Mouse (Mus musculus): ENCODE data around the gene Rasl11a.
"Not testable (repeated sequence)": the region's sequence is repeated elsewhere in the genome, so short reads cannot be mapped to it uniquely, and the experiment has no call there.

Gene Rasl11a

DNA sequence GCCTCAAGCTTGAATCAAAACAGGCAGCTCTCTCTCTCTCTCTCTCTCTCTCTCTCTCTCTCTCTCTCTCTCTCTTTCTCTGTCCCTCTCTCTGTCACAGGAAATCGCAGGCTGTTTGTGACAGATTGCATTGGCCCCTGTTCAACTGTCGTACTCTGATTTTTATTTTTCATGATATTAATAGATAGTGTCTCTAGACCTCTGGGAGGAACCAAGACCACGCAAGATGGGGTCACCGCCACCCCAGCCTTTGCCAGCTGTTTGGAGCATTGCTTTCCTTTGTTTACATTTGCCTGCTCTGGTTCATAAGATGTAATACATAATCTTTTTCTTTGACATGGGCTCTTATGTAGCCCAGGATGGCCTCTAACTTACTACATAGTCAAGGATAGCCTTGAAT is 2.9 kb upstream of the Rasl11a start:
- DNase-seq (ENCODE audit: low spot score in 2 of 2) = no peak

DNA sequence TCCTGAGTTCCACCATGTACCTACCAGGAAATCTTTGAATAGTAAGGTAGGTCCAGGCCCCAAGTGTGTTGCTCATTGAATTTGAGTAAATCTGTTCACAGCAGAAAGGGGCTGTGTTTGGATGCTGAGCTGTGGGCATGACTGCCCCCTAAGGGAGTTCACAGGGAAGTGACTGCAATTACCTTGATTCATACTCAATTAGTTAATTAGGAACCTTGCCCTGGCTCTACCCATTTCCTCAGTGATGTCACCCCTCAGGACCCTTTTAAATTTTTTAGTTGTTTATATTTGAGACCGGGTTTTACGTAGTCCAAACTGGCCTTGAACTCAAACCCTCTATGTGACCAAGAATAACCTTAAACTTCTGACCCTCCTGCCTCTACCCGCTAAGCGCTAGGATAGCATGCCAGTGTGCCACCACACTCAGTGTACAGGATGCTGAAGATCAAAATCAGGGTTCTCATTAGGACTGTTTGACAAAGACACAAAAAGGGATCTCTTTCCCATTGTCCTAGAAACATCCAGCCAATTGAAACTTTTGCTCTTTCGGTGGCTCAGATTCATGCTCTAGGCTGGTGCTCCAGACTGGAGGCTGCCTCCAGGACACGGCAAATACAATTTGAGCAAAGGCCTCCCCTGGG is 450 bp upstream of the Rasl11a start:
- DNase-seq (ENCODE audit: low spot score in 2 of 2) = no peak

DNA sequence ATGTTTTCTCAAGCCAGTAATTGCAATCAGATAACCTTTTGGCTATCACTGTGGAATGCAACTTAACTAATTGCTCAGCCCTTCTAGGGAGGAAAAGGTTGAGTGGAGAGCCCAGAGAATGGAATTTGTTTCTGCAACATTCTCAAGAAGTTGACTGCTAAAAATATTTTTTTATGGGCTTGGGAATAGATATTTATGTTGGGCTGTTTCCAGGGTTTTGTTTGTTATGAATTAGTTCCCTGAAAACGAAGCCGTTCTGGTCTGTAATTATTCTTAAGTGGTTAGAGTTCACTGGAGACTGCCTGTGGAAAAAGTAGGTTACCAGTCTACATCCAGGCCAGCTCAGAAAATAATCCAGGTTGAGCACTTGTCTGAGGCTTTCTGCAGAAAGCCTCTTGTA is 1.6 kb downstream of the Rasl11a start:
- no peak for DNase-seq (ENCODE audit: low spot score in 2 of 2)

DNA sequence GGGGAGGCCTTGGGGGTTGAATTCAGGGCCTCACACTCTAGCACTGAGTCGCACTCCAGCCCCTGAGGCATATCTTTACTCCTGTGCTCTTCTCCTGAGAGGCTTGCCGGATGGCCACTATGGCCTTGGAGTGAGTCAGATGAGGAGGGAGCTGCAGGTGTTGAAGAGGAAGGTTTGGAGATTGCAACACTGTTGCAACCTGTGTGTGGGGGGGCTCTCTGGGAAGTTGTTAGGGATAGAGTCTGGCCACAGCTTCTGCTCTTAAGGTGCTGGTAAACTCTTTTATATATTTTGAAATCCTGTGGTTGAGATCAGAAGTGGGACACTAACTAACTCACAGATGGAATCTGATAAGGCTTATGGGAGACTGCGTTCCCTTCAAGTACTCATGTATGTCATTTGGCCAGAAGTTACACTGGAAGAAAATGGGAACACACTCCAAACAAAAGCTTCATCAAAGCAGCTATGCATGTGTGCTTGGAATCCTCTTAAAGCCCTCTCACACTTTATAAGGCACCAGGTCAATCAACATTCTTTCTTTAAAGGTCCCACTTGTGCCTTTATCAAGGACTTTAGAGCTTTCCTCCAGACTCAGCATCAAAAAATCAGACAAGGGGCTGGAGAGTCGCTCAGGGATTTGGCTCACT is 4.2 kb downstream of the Rasl11a start:
- DNase-seq (ENCODE audit: low spot score in 2 of 2) = no peak

DNA sequence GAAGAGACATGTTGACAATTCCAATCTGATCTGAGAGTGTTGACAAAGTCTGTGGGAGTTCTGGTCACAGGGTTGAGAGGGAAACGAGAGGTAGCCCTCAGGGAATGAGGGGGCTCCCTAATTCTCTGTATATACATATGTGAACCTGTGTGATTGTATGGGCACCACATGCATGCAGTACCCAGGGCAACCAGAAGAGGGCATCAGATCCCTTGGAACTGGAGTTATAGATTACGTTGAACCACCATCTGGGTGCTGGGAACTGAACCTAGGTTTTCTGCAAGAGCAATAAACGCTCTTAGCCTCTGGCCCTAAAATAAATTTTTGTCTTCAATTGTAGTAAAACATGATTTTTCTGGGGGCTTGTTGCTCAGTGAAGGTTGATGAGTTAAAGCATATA is 11.2 kb downstream of the Rasl11a start:
- DNase-seq (ENCODE audit: low spot score in 2 of 2) = no peak

DNA sequence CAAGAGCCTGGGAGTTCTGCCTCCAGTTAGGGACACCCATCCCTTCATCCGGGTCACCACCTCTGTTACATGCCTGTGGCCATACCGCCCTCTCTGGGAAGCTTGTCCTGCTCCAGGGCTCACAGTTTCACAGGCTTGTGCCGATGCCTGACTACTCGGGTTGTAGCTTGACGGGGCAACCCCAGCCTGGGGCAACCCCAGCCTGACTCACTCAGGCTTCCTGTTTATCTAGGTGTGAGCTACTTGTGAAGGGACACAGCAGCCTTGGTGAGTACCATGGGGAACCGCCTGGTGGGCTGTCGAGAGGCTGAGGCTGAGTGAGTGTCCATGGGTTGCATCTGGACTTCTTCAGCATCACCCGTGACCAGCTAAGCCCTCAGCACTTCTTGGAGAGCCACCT is 12.7 kb downstream of the Rasl11a start:
- no peak for DNase-seq (ENCODE audit: low spot score in 2 of 2)

DNA sequence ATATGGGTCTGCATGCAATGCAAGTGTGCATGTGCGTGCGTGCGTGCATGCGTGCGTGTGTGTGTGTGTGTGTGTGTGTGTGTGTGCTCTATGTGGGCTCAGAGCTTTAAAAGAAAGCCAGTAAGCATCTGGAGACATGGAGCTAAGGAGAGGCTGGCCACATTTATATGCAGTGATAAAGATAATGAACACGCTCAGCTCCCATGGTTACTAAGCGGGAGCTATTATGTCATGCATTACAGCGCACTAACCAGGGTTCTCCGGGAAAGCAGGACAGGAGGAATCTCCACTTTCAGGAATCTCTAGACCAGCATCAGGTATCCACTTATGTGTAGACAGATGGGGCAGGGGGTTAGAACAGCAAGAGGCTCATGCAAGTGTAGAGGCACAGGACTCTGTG is 13.9 kb downstream of the Rasl11a start:
- peak in 1 of 2 experiments; percentile 60 for DNase-seq (ENCODE audit: low spot score in 2 of 2)

DNA sequence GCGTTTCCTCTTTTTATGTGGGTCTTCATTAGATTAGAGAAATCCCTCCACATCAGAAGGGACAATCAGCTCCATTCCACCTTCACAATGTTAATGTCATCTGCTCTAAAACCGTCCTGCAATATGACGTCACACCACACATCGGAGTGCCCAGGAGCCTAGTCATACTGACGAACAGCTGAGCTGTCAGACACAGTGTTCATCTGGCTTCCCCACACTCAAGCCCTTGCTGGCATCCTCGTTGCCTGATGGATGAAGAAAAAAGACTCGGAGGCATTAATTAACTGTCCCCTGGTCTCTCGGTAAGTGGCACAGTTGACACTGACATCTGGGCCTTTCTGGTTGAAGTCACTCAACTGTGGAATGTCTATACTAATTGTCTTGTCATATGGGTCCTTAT is 14.4 kb downstream of the Rasl11a start:
- no peak for DNase-seq (ENCODE audit: low spot score in 2 of 2)

DNA sequence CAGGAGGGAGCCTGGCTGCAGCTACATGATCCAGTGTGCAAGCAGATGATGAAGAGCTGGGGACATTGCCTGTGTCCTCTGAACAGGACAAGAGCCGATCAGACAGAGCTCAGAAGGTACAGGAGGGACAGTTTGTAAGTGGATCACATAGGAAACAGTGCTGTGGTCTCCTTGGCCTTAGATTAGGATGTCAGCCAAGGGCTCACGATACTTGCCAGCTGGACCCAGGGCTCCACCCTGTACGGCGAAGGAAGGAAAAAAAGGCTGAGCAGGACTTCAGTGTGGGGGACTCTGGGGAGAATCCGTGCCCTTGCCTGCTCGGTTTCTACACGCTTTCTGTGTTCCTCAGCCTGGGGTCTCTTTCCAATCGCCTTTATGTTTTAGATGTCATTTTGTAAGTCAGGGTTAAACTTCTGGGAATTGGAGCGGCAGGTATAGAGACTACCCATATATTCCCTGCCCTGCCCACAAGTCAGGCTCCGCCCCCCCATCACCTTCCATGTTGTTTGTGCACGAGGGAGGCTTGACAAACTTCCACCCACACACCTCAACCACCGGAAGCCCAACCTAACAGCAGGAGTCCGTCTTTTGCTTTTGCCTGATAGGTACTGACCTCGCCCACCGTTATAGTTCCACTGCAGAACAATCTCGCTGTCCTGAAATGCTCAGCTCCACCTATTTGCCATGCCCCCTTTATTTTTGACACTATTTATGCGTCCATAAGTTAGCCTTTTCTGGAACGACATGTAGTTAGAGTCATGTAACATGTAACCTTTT is 15.5 kb downstream of the Rasl11a start:
- no peak for DNase-seq (ENCODE audit: low spot score in 2 of 2)

DNA sequence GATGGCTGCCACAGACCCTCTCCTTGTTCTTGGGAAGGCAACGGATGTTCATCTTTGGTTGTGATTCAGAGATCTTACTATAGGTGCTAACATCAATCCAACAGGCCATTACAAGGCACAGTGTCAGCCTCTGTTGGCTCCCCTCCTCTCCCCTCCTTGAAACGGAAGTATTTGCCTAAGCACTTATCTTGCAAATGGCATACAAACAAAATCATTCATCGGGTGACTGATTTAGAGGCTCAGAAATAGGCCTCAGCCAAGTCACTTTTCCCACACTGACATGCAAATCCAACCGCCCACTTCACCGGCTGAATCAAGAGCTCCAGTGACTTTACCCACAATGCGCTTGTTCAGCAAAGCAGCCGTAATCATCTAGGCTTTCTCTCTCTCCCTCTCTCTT is 16.7 kb downstream of the Rasl11a start:
- DNase-seq (ENCODE audit: low spot score in 2 of 2) = peak; percentile 79 to 84

DNA sequence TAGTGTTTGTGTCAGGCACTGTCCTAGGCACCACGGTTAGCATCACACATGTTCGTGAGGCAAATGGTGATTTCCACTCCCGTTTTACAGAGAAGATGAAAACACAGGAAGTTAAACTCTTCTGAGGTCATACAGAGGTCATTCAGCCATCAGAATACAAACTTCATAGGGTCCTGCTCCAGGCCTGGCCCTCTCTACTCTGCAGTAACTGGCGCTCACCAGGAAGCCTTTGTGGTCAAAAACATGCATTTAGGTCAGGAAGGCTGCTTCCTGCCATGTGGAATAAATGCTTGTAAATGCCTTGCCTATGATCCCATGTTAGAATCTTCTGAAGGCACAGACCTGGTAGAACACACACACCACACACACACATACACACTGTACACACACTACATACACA is 20.6 kb downstream of the Rasl11a start:
- DNase-seq (ENCODE audit: low spot score in 2 of 2) = no peak

DNA sequence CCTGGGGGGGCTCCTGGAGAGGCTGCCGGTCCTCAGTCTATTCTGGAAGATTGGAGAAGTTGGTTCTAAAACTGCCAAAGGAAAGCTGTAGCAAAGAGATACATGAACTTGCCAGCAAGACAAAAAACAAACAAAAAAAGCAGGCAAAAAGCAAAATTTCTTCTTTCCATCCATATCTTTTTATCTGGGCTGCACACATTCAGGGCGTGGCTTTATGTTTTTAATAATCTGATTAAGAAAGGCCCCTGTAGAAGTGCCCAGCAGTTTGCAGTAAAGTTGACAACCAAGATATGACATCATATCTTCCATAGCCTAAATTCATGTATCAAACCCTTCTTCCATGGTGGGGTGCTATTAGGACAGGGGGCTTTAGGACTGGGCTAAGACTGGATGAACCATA is 21.4 kb downstream of the Rasl11a start:
- no peak for DNase-seq (ENCODE audit: low spot score in 2 of 2)

DNA sequence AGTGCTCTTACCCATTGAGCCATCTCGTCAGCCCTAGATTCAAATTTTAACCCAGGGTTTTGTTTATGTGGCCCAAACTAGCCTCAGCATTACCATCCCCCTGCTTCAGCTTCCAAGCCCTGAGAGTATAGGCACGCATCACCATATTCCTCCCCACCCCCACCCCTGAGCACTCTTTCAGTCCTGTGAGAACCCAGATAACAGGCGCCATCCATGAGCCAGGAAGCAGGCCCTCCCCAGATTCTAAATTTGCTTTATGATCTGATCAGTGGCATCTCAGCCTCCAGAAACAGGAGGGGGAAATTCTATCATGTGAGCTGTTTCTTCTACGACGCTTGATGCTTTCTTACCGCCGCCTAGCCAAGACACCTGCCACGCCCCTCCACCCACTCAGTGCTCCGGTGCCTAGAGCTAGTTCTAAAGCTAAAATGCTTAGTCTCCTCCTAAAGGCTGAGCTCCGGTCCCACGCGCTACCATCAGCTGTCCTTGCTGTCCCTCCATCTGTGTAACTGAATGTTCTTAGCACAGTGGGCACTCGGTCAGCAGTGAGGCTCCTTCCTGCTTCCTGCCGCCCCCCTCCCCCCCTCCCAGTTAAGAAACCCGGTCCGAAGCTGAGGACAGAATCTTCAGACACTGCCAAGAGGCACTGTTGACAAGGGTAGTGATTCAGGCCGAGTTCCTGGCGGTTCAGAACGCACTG is 22.5 kb downstream of the Rasl11a start:
- DNase-seq (ENCODE audit: low spot score in 2 of 2) = peak; percentile 88 to 94

DNA sequence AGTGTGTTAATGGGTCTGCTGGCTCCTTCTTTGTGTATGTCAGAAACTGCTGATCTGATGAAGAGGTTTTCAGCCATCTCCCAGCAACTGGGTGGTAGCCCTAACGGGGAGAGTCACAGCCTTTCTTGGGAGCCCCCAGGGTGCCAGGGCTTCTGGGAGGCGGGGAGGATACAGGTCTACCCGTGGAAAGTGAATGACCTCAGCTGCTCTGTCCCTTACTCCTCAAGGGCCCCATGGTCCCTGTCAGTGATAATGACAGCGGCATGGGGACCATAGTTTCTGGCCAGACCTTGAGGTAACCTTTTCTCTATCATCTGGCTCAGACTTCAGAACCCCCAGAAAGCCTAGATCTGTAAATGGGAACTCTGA is 23.1 kb downstream of the Rasl11a start:
- peak in 1 of 2 experiments; percentile 28 for DNase-seq (ENCODE audit: low spot score in 2 of 2)

DNA sequence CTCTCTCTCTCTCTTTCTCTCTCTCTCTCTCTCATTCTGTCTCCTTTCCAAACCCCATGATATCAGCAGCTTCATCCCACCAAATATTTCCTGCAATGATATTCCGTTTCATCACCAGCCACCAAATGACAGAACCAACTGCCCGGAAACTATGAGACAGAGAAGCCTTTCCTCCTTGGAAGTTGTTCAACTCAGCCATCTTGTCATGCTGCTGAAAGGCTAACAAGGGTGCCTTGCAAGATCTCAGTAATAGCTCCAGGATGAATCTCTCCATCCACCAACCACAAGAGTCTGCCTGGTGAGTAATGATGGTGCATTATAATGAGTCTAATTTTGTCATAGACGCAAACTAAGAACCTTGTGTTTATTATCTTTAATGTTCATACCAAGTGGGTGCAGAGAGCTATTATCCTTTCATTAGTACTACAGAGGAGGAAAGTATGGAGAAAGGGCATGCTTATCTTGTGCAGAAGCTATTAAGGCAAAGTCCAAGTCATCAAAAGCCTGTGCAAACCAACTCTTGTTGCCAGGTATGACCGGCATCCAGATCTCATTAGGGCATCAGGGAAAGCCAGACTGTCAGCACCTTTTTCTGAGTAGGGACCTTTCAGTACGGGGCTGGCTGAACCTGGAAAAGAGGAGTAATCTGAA is 28.2 kb downstream of the Rasl11a start:
- DNase-seq (ENCODE audit: low spot score in 2 of 2) = no peak

DNA sequence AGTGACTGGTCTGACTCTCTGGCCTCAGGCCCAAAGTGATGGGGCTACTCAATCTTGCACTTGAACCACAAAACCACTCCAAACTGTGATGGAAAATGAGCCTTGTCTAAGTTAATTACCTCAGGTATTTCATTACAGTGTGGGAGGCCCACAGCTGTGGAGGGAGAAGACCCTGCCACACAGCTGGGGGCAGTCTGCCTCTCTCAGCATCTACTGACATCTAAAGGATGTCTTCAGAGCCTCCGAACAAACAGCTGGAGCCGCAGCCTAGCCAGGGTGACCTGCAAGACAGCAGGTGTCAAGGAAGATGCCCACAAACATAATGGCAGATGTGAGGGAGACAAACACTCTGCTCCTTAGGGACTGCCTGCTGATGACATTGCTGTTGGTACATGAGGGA is 31.2 kb downstream of the Rasl11a start:
- DNase-seq (ENCODE audit: low spot score in 2 of 2) = no peak

DNA sequence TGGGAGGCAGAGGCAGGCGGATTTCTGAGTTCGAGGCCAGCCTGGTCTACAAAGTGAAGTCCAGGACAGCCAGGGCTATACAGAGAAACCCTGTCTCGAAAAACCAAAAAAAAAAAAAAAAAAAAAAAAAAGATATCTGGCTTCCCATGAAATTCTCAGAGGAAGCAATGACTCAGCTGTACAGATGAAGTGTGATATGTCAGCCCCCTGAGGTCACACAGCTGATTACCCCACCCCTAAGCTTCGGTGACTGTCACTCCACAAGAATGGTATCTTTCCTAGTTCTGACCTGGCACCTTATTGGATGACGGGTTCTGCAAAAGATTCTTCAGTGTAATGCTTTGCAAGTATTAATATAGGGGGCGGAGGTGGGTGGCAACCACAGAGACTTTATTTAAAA is 33.0 kb downstream of the Rasl11a start:
- not testable (repeated sequence) for DNase-seq (ENCODE audit: low spot score in 2 of 2)

DNA sequence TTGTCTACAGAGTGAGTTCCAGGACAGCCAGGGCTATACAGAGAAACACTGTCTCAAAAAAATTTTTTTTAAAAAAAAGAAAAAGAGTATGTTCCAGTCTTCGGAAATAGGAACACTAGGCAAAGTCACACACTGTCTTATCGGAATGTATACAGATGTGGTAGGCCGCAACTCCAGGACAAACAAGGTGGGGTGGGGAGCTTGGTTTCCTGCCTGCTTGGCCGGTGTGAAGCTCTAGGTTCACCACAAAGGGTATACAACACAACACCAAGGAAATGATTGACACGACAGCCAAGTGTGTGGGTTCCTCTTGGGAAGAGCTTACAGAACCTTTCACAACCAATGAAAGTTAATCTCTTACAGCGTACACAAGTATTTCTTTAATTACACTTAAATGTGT is 37.4 kb downstream of the Rasl11a start:
- no peak for DNase-seq (ENCODE audit: low spot score in 2 of 2)

DNA sequence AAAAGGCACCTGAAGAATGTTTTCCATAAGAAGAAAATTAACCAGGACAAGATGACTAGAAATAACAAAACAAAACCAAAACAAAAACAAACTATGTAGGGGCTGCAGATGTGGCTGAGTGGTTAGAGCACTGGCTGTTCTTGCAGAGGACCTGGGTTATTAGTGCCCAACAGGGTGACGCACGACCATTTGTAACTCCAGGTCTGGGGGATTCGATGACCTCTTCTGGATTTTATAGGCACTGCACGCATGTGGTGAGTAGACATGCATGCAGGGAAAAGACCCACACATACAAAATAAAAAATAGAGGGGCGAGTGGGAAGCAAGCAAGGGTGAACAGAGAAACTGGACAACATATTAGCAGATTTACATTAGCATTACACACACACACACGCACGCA is 38.2 kb downstream of the Rasl11a start:
- DNase-seq (ENCODE audit: low spot score in 2 of 2) = no peak

DNA sequence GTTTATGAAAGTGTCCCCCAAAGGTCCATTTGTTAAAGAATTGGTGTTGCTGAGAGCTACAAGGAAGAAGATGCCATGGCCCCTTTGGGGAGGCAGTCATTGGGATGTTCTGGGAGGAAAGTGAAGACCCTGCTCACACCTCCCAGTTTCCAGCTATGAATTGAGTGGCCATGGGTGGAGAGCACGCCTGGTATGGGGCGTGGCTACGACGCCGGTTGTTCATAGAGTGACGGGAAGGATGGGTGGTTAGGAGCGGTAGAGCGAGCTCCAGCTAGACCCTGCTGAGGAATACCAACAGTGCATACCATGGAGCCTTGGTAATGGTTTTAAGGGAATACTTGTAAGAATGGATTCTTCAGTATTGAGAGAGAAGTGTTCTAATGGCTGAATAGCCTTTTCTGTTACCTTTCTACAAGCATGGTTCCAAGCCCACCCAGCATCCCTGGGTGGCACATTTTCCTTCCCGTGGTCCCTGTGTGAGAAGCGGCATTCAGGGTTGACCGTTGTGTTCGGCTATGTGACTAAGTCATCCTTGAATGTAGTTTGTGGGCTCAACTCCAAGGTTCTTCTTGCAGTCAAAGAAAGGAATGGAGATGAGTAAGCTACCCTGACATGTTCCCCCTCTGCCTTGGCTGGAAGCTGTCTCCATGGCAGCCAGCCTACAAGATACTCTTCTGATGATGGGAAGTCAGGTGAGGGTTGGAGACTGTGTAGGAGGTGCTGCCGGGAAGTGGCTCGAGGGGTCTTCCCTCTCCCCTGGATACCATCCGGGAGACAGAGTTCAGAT is 38.8 kb downstream of the Rasl11a start:
- DNase-seq (ENCODE audit: low spot score in 2 of 2) = no peak

DNA sequence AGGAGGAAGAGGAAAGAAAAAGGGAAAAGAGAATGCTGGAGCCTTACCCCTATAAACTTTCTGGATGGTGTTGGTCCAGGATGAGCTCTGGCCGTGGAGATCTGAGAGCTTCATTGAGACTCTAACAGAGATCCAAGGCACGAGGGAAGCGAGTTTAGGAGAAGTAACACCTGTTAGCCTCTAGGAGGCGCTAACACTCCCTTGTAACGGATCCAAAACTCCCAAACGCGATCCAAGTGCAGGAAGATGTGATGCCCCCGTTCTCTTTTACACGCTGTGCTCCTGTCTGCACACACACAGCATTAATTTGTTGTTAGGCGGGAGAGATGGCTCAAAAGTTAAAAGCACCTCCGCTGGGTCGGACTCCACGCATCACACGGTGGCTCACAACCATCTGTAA is 46.3 kb downstream of the Rasl11a start:
- no peak for DNase-seq (ENCODE audit: low spot score in 2 of 2)
